Mouse (Mus musculus): ENCODE measurements around the gene Gm867.

- TF ChIP-seq CTCF (IDR thresholded peaks at IDR 0.05; ENCODE audit: control insufficient read depth, insufficient read depth, insufficient replicate concordance, low read depth, low read length), result no peak
- TF ChIP-seq POLR2A (IDR thresholded peaks at IDR 0.05; ENCODE audit: control insufficient read depth, low read depth, low read length), result peak; percentile 48; the same call in 1 of the 2 replicates
Observed at GRCm38 (mm10) chr10:75893089-75893750, 47.3 kb downstream of the Gm867 start, which contains the start of gene Derl3.

All from testis, adult 2 months (tissue).